Mouse (Mus musculus) stomach, postnatal 0 days (tissue): ENCODE measurements around the gene Lrrc52. TPM values are rescaled to one million over a fixed set of nuclear protein-coding genes. Genes with fewer than 3 reads are reported as not detected.

ENCODE experiments used
- ATAC-seq: fragments of 200-750 bp; cut with Nextera tagmentation; 2 replicates; pipeline ENCODE4 v1.8.0; 2017; ENCODE audit not compliant: low FRiP score, low TSS enrichment
- DNase-seq: peaks from one replicate; pipeline ENCODE4 v3.0.0-alpha.2; 2016; ENCODE audit warnings: low spot score
- H3K27ac ChIP-seq: fragments of 300-500 bp; sonication (generic); replicated peaks from 2 replicates; pipeline ENCODE4 v1.5.1; 2014; ENCODE audit warnings: mild to moderate bottlenecking, control low read depth
- H3K27me3 ChIP-seq: fragments of 300-500 bp; sonication (generic); 2 replicates; pipeline ENCODE4 v1.6.1; 2014; ENCODE audit warnings: low read length; ENCODE audit not compliant: control insufficient read depth, insufficient read depth
- H3K36me3 ChIP-seq: fragments of 300-500 bp; sonication (generic); 2 replicates; pipeline ENCODE4 v1.6.1; 2014; ENCODE audit warnings: low read length, mixed read lengths; ENCODE audit not compliant: control insufficient read depth, insufficient read depth
- H3K4me1 ChIP-seq: fragments of 300-500 bp; sonication (generic); replicated peaks from 2 replicates; pipeline ENCODE4 v1.6.1; 2014; ENCODE audit warnings: antibody characterized with exemption; ENCODE audit not compliant: control insufficient read depth, insufficient read depth
- H3K4me2 ChIP-seq: fragments of 300-500 bp; sonication (generic); replicated peaks from 2 replicates; pipeline ENCODE4 v1.6.1; 2014; ENCODE audit warnings: low read depth, mild to moderate bottlenecking, control low read depth, moderate library complexity
- H3K4me3 ChIP-seq: fragments of 300-500 bp; sonication (generic); 2 replicates; pipeline ENCODE4 v1.5.1; 2014; ENCODE audit warnings: low read depth, low read length, control low read depth
- H3K9ac ChIP-seq: fragments of 300-500 bp; sonication (generic); 2 replicates; pipeline ENCODE4 v1.6.1; 2014; ENCODE audit warnings: mild to moderate bottlenecking, low read length, control low read depth, mixed read lengths
- H3K9me3 ChIP-seq: fragments of 300-500 bp; sonication (generic); 2 replicates; pipeline ENCODE4 v1.6.1; 2016; ENCODE audit warnings: low read length; ENCODE audit not compliant: control insufficient read depth
- CTCF ChIP-seq: IDR thresholded peaks from 2 replicates; pipeline ENCODE4 v1.5.1; 2016; ENCODE audit warnings: antibody characterized with exemption, low read depth, mild to moderate bottlenecking, moderate library complexity
- EP300 ChIP-seq: optimal IDR thresholded peaks from 2 replicates; pipeline ENCODE3; 2016; ENCODE audit warnings: antibody characterized with exemption
- WGBS: fragments of 180-500 bp; shearing (Covaris S2); extraction: QIAGEN DNeasy Blood & Tissue Kit; methylation state at CpG from one replicate; pipeline ENCODE4 v1.1.7; 2014; 5-methylcytosine and 5-hydroxymethylcytosine counted together
- polyA plus RNA-seq: library from polyadenylated mRNA; unstranded; fragments of >200 nt; fragmentation: Nextera tagmentation; extraction: Ambion mirVana; gene quantifications from 2 replicates; pipeline ENCODE4 v1.2.1, GENCODE M21; 2015

Lrrc52 gene
- polyA plus RNA-seq, result not detected in 2 replicates

DNA sequence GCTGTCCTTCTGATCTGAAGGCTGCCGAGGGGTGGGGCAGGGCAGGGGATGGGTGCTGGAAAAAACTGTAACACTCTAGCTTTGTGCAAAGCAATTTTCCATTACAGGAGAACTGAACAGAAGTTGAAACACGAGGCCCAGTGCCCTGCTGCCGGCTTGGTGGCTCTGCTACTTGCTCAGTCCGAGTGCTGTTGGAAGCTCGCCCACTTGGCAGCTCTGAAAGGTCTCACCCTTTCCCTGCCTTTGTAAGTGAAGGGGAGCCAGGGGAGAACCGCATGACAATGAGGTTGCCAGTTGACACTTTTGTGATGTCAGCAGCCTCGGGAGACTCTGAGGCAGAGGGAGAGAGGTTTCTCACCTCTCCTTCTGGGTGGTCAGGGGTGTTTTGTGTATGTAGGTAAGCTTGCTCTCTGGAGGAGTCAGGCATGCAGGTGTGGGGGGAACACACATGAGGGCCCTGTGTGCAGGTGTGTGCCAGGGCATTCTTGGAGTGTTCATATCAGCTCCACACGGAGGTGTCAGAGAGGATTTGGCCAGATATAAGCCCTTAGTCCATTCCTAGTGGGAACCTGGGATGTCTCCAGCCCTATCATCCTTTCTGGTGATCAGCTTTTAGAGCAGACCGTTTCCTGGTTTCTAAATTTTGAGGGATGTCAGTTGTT lies at the start of gene Lrrc52:
Gene Lrrc52, minus strand, starts transcription at position 16 of the 662 bp plus-strand sequence.
- H3K4me2 ChIP-seq, result no peak within 1 kb of the TSS
- WGBS, result 22% methylated on average over 9 of the region's 9 CpGs
- H3K4me1 ChIP-seq, result no peaks in the 10 kb centered on the region
- no peak for TF ChIP-seq EP300
- TF ChIP-seq CTCF, result no peak
- no peaks in the 10 kb centered on the region for H3K36me3 ChIP-seq
- no peak within 1 kb of the TSS for H3K27ac ChIP-seq
- H3K4me3 ChIP-seq, result no peak within 1 kb of the TSS
- no peaks in the 10 kb centered on the region for H3K27me3 ChIP-seq
- no peak for ATAC-seq
- no peaks in the 10 kb centered on the region for H3K9me3 ChIP-seq
- DNase-seq, result peak; percentile 29
- H3K9ac ChIP-seq, result no peak within 1 kb of the TSS

- Histone ChIP-seq H3K4me2 (no peak overlapping the region), H3K36me3 (no peaks in the 10 kb centered on the region), H3K4me1 (no peaks in the 10 kb centered on the region), H3K9ac (no peak overlapping the region), H3K27ac (no peak overlapping the region), H3K4me3 (no peak overlapping the region), H3K27me3 (no peaks in the 10 kb centered on the region), H3K9me3 (no peaks in the 10 kb centered on the region)
- ATAC-seq (no peak), DNase-seq (no peak)
- 86% methylated on average over 9 of the region's 9 CpGs for WGBS
- TF ChIP-seq EP300, result no peak
- TF ChIP-seq CTCF, result no peak
These were observed 45.0 kb upstream of the Lrrc52 start for GRCm38 (mm10) chr1:167511621-167512020.

- H3K4me3 ChIP-seq, result no peak overlapping the region
- TF ChIP-seq EP300 (no peak), CTCF (no peak)
- no peak overlapping the region for H3K9ac ChIP-seq
- 78% methylated on average over 7 of the region's 7 CpGs for WGBS
- no peak overlapping the region for H3K27ac ChIP-seq
- no peak overlapping the region for H3K4me2 ChIP-seq
- no peaks in the 10 kb centered on the region for H3K27me3 ChIP-seq
- no peaks in the 10 kb centered on the region for H3K9me3 ChIP-seq
- no peaks in the 10 kb centered on the region for H3K4me1 ChIP-seq
- no peaks in the 10 kb centered on the region for H3K36me3 ChIP-seq
- DNase-seq (no peak), ATAC-seq (no peak)
These were observed 39.5 kb upstream of the Lrrc52 start for GRCm38 (mm10) chr1:167506048-167506447.

DNA sequence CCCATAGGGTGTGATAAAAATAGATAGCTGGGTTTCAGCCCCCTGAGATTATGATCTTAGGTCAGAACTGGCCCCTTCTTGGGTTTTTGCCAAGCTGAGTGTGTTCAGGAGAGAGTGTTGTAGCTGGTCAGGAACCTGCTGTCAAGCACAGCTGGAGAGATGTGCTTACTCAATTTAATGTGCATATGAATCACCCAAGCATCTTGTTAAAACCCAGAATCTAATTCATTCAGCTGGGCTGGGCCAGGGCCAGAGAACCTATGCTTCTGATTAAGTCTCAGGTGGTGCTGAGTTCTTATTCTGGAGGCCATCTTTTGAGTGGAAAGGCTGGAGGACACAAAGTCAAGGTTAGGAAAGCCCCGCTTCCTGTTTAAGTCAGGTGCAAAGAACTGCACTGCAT lies 38.8 kb upstream of the Lrrc52 start:
- Histone ChIP-seq H3K27me3 (no peaks in the 10 kb centered on the region), H3K4me1 (no peaks in the 10 kb centered on the region), H3K27ac (no peak overlapping the region), H3K9me3 (no peaks in the 10 kb centered on the region), H3K4me3 (no peak overlapping the region), H3K36me3 (no peaks in the 10 kb centered on the region), H3K4me2 (no peak overlapping the region), H3K9ac (no peak overlapping the region)
- ATAC-seq (no peak), DNase-seq (no peak)
- TF ChIP-seq CTCF, result no peak
- TF ChIP-seq EP300, result no peak
- 92% methylated on average over 1 of the region's 1 CpGs for WGBS

DNA sequence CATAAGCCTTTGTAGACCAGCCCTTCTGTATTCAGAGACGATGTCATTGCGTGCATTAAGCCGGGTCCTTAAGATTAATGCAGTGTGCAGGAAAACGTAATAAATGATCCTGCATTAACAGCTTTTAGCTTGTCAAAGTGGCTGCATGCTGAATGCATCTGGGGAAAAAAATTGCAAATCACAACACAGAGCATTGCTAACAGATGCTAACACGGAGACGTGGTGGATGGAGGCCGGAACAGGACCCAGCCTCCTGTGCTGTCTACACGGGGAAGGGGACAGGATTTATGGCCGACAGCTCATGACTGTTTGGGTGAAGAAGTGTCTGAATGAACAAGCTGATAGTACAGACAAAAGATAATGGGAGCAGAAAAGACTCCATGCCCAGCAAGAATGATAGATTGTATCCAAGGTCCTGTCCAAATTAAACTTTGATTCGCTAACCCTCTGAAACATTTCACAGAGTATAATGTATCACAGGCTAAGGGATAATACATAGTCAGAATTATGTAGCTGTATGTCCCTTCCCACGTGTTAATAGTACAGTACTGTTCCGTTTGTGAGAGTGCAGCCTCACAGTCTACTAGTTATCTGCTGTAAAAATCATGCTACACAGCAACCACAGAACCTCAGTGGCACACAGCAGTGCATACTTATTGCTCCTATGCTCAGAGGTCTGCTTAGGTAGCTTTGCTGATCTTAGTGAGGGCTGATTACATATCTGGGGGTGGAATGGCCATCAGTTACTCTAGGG lies 32.7 kb upstream of the Lrrc52 start:
- Histone ChIP-seq H3K4me2 (no peak overlapping the region), H3K9ac (no peak overlapping the region), H3K27ac (no peak overlapping the region), H3K9me3 (no peaks in the 10 kb centered on the region), H3K4me1 (no peaks in the 10 kb centered on the region), H3K4me3 (no peak overlapping the region), H3K36me3 (no peaks in the 10 kb centered on the region), H3K27me3 (no peaks in the 10 kb centered on the region; the same call in 1 of the 2 replicates)
- 48% methylated on average over 12 of the region's 12 CpGs for WGBS
- no peak for DNase-seq
- no peak for TF ChIP-seq EP300
- TF ChIP-seq CTCF, result no peak
- ATAC-seq, result no peak

GRCm38 (mm10) chr1:167497991-167498390 lies 31.4 kb upstream of the Lrrc52 start:
- H3K9ac ChIP-seq, result no peak overlapping the region
- no peak overlapping the region for H3K27ac ChIP-seq
- no peak overlapping the region for H3K4me3 ChIP-seq
- no peaks in the 10 kb centered on the region for H3K4me1 ChIP-seq
- WGBS, result 62% methylated on average over 10 of the region's 10 CpGs
- TF ChIP-seq EP300 (no peak), CTCF (no peak)
- no peaks in the 10 kb centered on the region for H3K36me3 ChIP-seq
- no peak for DNase-seq
- no peaks in the 10 kb centered on the region for H3K9me3 ChIP-seq
- H3K27me3 ChIP-seq, result no peaks in the 10 kb centered on the region; the same call in 1 of the 2 replicates
- ATAC-seq, result no peak
- no peak overlapping the region for H3K4me2 ChIP-seq
